Comparison of ENCODE assay signal across 34 mouse cellular contexts in genomic region chr1:74229942-74230341, GRCm38 (mm10). TPM values are rescaled to one million over a fixed set of nuclear protein-coding genes. Genes with fewer than 3 reads are reported as not detected.
A peak's percentile ranks its signal among the peaks of the same experiment; 100 is the strongest.
DNase-seq lines count a peak whose midpoint lies in the region; ATAC-seq and TF ChIP-seq lines count a peak whose summit lies in the region.
"Had no signal": no experiment of that assay in that cellular context is flagged by ENCODE, and none has a peak within 500 bp of the region (broad histone marks: within the 10 kb centered on the region; RNA-seq: fewer than 3 reads in every experiment).

No protein-coding gene starts in this region.

- no peak overlapping the region for H3K4me3 ChIP-seq in kidney, adult 2 months (ENCODE audit: insufficient read depth, low read depth, low read length)
- H3K4me3 ChIP-seq in liver, embryonic 13.5 days (replicated peaks) = no peak overlapping the region
- no peak overlapping the region for H3K4me3 ChIP-seq in midbrain, embryonic 11.5 days (ENCODE audit: low read depth, low read length)
- H3K4me3 ChIP-seq in midbrain, embryonic 14.5 days (replicated peaks; ENCODE audit: low read depth, low read length) = no peak overlapping the region
- no peak overlapping the region for H3K4me3 ChIP-seq in liver, postnatal 0 days (ENCODE audit: low read depth, low read length)
- H3K4me3 ChIP-seq: embryonic facial prominence, embryonic 13.5 days; embryonic facial prominence, embryonic 15.5 days; erythroblast, embryonic 14.5 days; forebrain, embryonic 10.5 days; forebrain, embryonic 12.5 days had no signal

- TF ChIP-seq EP300 in liver, postnatal 0 days (IDR thresholded peaks at IDR 0.05; ENCODE audit: low read depth) = no peak

- no peak for TF ChIP-seq CTCF in kidney, adult 2 months (conservative IDR thresholded peaks at IDR 0.05; ENCODE audit: insufficient read depth, insufficient read length, low read depth, low read length)
- TF ChIP-seq CTCF in liver, postnatal 0 days (IDR thresholded peaks at IDR 0.05; ENCODE audit: low read depth) = no peak

- no peaks in the 10 kb centered on the region for H3K9me3 ChIP-seq in liver, embryonic 13.5 days (replicated peaks)
- no peaks in the 10 kb centered on the region for H3K9me3 ChIP-seq in midbrain, embryonic 11.5 days (ENCODE audit: control insufficient read depth, low read length)
- H3K9me3 ChIP-seq in midbrain, embryonic 14.5 days (ENCODE audit: control insufficient read depth, low read length) = no peaks in the 10 kb centered on the region
- no peaks in the 10 kb centered on the region for H3K9me3 ChIP-seq in liver, postnatal 0 days (ENCODE audit: low read length)
- H3K9me3 ChIP-seq: embryonic facial prominence, embryonic 13.5 days; embryonic facial prominence, embryonic 15.5 days; forebrain, embryonic 10.5 days; forebrain, embryonic 12.5 days; G1E had no signal

- 39% methylated on average over 2 of the region's 2 CpGs for WGBS in kidney, adult 2 months
- WGBS in liver, embryonic 13.5 days (ENCODE audit: insufficient replicate concordance) = 49% methylated on average over 2 of the region's 2 CpGs
- WGBS in midbrain, embryonic 11.5 days = 64% methylated on average over 2 of the region's 2 CpGs
- 83% methylated on average over 2 of the region's 2 CpGs for WGBS in midbrain, embryonic 14.5 days
- 51% methylated on average over 2 of the region's 2 CpGs for WGBS in liver, postnatal 0 days (ENCODE audit: insufficient replicate concordance)

- H3K36me3 ChIP-seq in kidney, adult 2 months (ENCODE audit: control insufficient read depth, insufficient read depth, low read length) = no peaks in the 10 kb centered on the region
- no peaks in the 10 kb centered on the region for H3K36me3 ChIP-seq in liver, embryonic 13.5 days
- H3K36me3 ChIP-seq in midbrain, embryonic 11.5 days (ENCODE audit: control insufficient read depth, insufficient read depth, low read length) = no peaks in the 10 kb centered on the region
- H3K36me3 ChIP-seq in midbrain, embryonic 14.5 days (ENCODE audit: control insufficient read depth, insufficient read depth, low read length) = no peaks in the 10 kb centered on the region
- H3K36me3 ChIP-seq in liver, postnatal 0 days (replicated peaks; ENCODE audit: insufficient read depth, low read length) = no peaks in the 10 kb centered on the region
- H3K36me3 ChIP-seq: embryonic facial prominence, embryonic 13.5 days; embryonic facial prominence, embryonic 15.5 days; forebrain, embryonic 10.5 days; forebrain, embryonic 12.5 days; G1E had no signal

- no peak overlapping the region for H3K4me2 ChIP-seq in liver, embryonic 13.5 days
- H3K4me2 ChIP-seq in midbrain, embryonic 11.5 days = no peak overlapping the region
- H3K4me2 ChIP-seq in midbrain, embryonic 14.5 days (ENCODE audit: low read length) = no peak overlapping the region
- H3K4me2 ChIP-seq in liver, postnatal 0 days (ENCODE audit: low read depth, low read length) = no peak overlapping the region
- H3K4me2 ChIP-seq: embryonic facial prominence, embryonic 13.5 days; embryonic facial prominence, embryonic 15.5 days; forebrain, embryonic 12.5 days had no signal

- ATAC-seq in liver, embryonic 13.5 days (ENCODE audit: low read depth) = no peak; the same call in 1 of the 2 replicates
- ATAC-seq in midbrain, embryonic 11.5 days (ENCODE audit: low FRiP score) = no peak
- no peak for ATAC-seq in midbrain, embryonic 14.5 days (ENCODE audit: low FRiP score, low TSS enrichment)
- ATAC-seq in liver, postnatal 0 days = peak; percentile 80
- ATAC-seq: activated CD4-positive, CD25-positive, alpha-beta regulatory T cell, adult 4 months; CD4-positive, CD25-positive, alpha-beta regulatory T cell, adult 4 months; forebrain, embryonic 14.5 days; forebrain, embryonic 16.5 days; Patski had no signal

- TF ChIP-seq POLR2A in kidney, adult 2 months (IDR thresholded peaks at IDR 0.05; ENCODE audit: low read depth, low read length) = no peak

- DNase-seq in kidney, adult 2 months = peak; percentile 53
- no peak for DNase-seq in kidney, postnatal 4 days
- no peak for DNase-seq in liver, embryonic 13.5 days
- no peak for DNase-seq in liver
- DNase-seq in midbrain, embryonic 11.5 days (ENCODE audit: low spot score, missing footprints) = peak; percentile 33
- no peak for DNase-seq in midbrain, embryonic 14.5 days
- DNase-seq in liver, postnatal 0 days = no peak
- no peak for DNase-seq in adrenal gland, adult 2 months
- DNase-seq: adrenal gland, adult 8-10 months; adrenal gland, postnatal 14 days; B cell, adult 2 months; cerebellum, adult 11 months; cerebellum, adult 18-20 months; cerebellum, adult 8-10 months; cerebellum, adult 9-11 months; cerebellum, postnatal 14 days; cerebellum, postnatal 36 days; embryo, embryonic 11 days had no signal

- no peak overlapping the region for H3K9ac ChIP-seq in liver, embryonic 13.5 days
- H3K9ac ChIP-seq in midbrain, embryonic 11.5 days (ENCODE audit: low read length) = no peak overlapping the region
- H3K9ac ChIP-seq in midbrain, embryonic 14.5 days (replicated peaks; ENCODE audit: low read length) = no peak overlapping the region
- no peak overlapping the region for H3K9ac ChIP-seq in liver, postnatal 0 days (replicated peaks)
- H3K9ac ChIP-seq: embryonic facial prominence, embryonic 13.5 days; embryonic facial prominence, embryonic 15.5 days; forebrain, embryonic 12.5 days had no signal

- no peaks in the 10 kb centered on the region for H3K27me3 ChIP-seq in kidney, adult 2 months (replicated peaks; ENCODE audit: control insufficient read depth, insufficient read depth, low read length)
- H3K27me3 ChIP-seq in liver, embryonic 13.5 days = no peaks in the 10 kb centered on the region
- no peaks in the 10 kb centered on the region for H3K27me3 ChIP-seq in midbrain, embryonic 11.5 days (ENCODE audit: control insufficient read depth, insufficient read depth, low read length)
- no peaks in the 10 kb centered on the region for H3K27me3 ChIP-seq in midbrain, embryonic 14.5 days (ENCODE audit: control insufficient read depth, insufficient read depth, low read length)
- H3K27me3 ChIP-seq in liver, postnatal 0 days (ENCODE audit: insufficient read depth, low read length) = no peaks in the 10 kb centered on the region
- H3K27me3 ChIP-seq: CH12.LX; embryonic facial prominence, embryonic 13.5 days; embryonic facial prominence, embryonic 15.5 days; forebrain, embryonic 12.5 days; Patski had no signal

- peak overlapping the region; percentile 5; the same call in 1 of the 2 replicates for H3K27ac ChIP-seq in kidney, adult 2 months (ENCODE audit: insufficient read depth, low read depth, low read length)
- H3K27ac ChIP-seq in liver, embryonic 13.5 days = 0 out of 2 replicates have a peak overlapping the region, but pooled peaks have one; percentile 34
- H3K27ac ChIP-seq in midbrain, embryonic 11.5 days (ENCODE audit: low read depth, low read length) = no peak overlapping the region
- no peak overlapping the region for H3K27ac ChIP-seq in midbrain, embryonic 14.5 days (replicated peaks; ENCODE audit: low read depth, low read length)
- H3K27ac ChIP-seq in liver, postnatal 0 days (ENCODE audit: low read depth) = peak overlapping the region; percentile 65
- H3K27ac ChIP-seq: embryonic facial prominence, embryonic 13.5 days; embryonic facial prominence, embryonic 15.5 days; forebrain, embryonic 10.5 days; forebrain, embryonic 12.5 days had no signal

- peaks cover 3% of the 10 kb centered on the region; the same call in 1 of the 2 replicates for H3K4me1 ChIP-seq in kidney, adult 2 months (ENCODE audit: control insufficient read depth, insufficient read depth, low read length)
- H3K4me1 ChIP-seq in liver, embryonic 13.5 days (replicated peaks) = peaks cover 18% of the 10 kb centered on the region
- no peaks in the 10 kb centered on the region for H3K4me1 ChIP-seq in midbrain, embryonic 11.5 days (ENCODE audit: control insufficient read depth, insufficient read depth, low read length)
- no peaks in the 10 kb centered on the region for H3K4me1 ChIP-seq in midbrain, embryonic 14.5 days (ENCODE audit: control insufficient read depth, insufficient read depth, low read length)
- H3K4me1 ChIP-seq in liver, postnatal 0 days (ENCODE audit: insufficient read depth) = peaks cover 6% of the 10 kb centered on the region; the same call in 1 of the 2 replicates
- H3K4me1 ChIP-seq: embryonic facial prominence, embryonic 13.5 days; embryonic facial prominence, embryonic 15.5 days; forebrain, embryonic 10.5 days; forebrain, embryonic 12.5 days had no signal

RNA-seq across cellular contexts. Expression of gene Arpc2, which starts 5.9 kb away (rescaled TPM):
- 124 TPM in 2 replicates for polyA plus RNA-seq in kidney, adult 2 months (2012; rRNA removed)
- polyA plus RNA-seq in liver, embryonic 13.5 days (2015; fragmentation: Nextera tagmentation; extraction: Ambion mirVana) = 226 and 264 TPM in 2 replicates
- 316 and 328 TPM in 2 replicates for polyA plus RNA-seq in midbrain, embryonic 11.5 days (2014; fragmentation: Nextera tagmentation; extraction: Ambion mirVana)
- polyA plus RNA-seq in midbrain, embryonic 14.5 days (2014; fragmentation: Nextera tagmentation; extraction: Ambion mirVana) = 322 and 338 TPM in 2 replicates
- 238 and 254 TPM in 2 replicates for polyA plus RNA-seq in liver, postnatal 0 days (2015; fragmentation: Nextera tagmentation; extraction: Ambion mirVana)
- total RNA-seq in adrenal gland, adult 2 months (2021) = 100 to 1,000 TPM; 180 to 191 TPM
- 108 and 124 TPM in 2 replicates for polyA plus RNA-seq in adrenal gland, adult 2 months (2012; rRNA removed)

RNA-seq across cellular contexts. Expression of gene Cxcr1, which starts 35.5 kb away (rescaled TPM):
- not detected in 2 replicates for polyA plus RNA-seq in kidney, adult 2 months (2012; rRNA removed)
- not detected in 2 replicates for polyA plus RNA-seq in liver, embryonic 13.5 days (2015; fragmentation: Nextera tagmentation; extraction: Ambion mirVana)
- polyA plus RNA-seq in midbrain, embryonic 11.5 days (2014; fragmentation: Nextera tagmentation; extraction: Ambion mirVana) = not detected in 2 replicates
- not detected in 2 replicates for polyA plus RNA-seq in midbrain, embryonic 14.5 days (2014; fragmentation: Nextera tagmentation; extraction: Ambion mirVana)
- polyA plus RNA-seq in liver, postnatal 0 days (2015; fragmentation: Nextera tagmentation; extraction: Ambion mirVana) = not detected in 2 replicates
- not detected for total RNA-seq in adrenal gland, adult 2 months (2021)
- not detected in 2 replicates for polyA plus RNA-seq in adrenal gland, adult 2 months (2012; rRNA removed)
- total RNA-seq: adrenal gland, postnatal 14 days; adrenal gland, postnatal 4 days; CH12.LX; common myeloid progenitor, adult 5-6 weeks had no signal
- polyA plus RNA-seq: activated CD4-positive, CD25-positive, alpha-beta regulatory T cell, adult 4 months; brain, embryonic 14.5 days; CD4-positive, CD25-positive, alpha-beta regulatory T cell, adult 4 months; embryonic facial prominence, embryonic 11.5 days; embryonic facial prominence, embryonic 13.5 days; embryonic facial prominence, embryonic 15.5 days; erythroblast, embryonic 14.5 days; forebrain, embryonic 10.5 days; forebrain, embryonic 12.5 days; forebrain, embryonic 14.5 days; forebrain, embryonic 16.5 days; G1E; Patski had no signal

RNA-seq across cellular contexts. Expression of gene Gpbar1, which starts 48.4 kb away (rescaled TPM):
- polyA plus RNA-seq in kidney, adult 2 months (2012; rRNA removed) = 0.20 and 0.48 TPM in 2 replicates
- 0.64 and 0.75 TPM in 2 replicates for polyA plus RNA-seq in liver, embryonic 13.5 days (2015; fragmentation: Nextera tagmentation; extraction: Ambion mirVana)
- 0.15 TPM in 1 of 2 replicates, not detected in the other for polyA plus RNA-seq in midbrain, embryonic 11.5 days (2014; fragmentation: Nextera tagmentation; extraction: Ambion mirVana)
- polyA plus RNA-seq in midbrain, embryonic 14.5 days (2014; fragmentation: Nextera tagmentation; extraction: Ambion mirVana) = 0.27 and 0.39 TPM in 2 replicates
- 0.20 and 0.22 TPM in 2 replicates for polyA plus RNA-seq in liver, postnatal 0 days (2015; fragmentation: Nextera tagmentation; extraction: Ambion mirVana)
- not detected for total RNA-seq in adrenal gland, adult 2 months (2021)
- 0.43 TPM in 1 of 2 replicates, not detected in the other for polyA plus RNA-seq in adrenal gland, adult 2 months (2012; rRNA removed)
- total RNA-seq: adrenal gland, adult 8-10 months; adrenal gland, postnatal 14 days; CH12.LX; common myeloid progenitor, adult 5-6 weeks had no signal
- polyA plus RNA-seq: embryonic facial prominence, embryonic 15.5 days; erythroblast, embryonic 14.5 days; G1E had no signal

RNA-seq across cellular contexts. Expression of gene Aamp, which starts 54.6 kb away (rescaled TPM):
- polyA plus RNA-seq in kidney, adult 2 months (2012; rRNA removed) = 212 and 217 TPM in 2 replicates
- 104 and 107 TPM in 2 replicates for polyA plus RNA-seq in liver, embryonic 13.5 days (2015; fragmentation: Nextera tagmentation; extraction: Ambion mirVana)
- polyA plus RNA-seq in midbrain, embryonic 11.5 days (2014; fragmentation: Nextera tagmentation; extraction: Ambion mirVana) = 175 and 186 TPM in 2 replicates
- polyA plus RNA-seq in midbrain, embryonic 14.5 days (2014; fragmentation: Nextera tagmentation; extraction: Ambion mirVana) = 184 and 205 TPM in 2 replicates
- polyA plus RNA-seq in liver, postnatal 0 days (2015; fragmentation: Nextera tagmentation; extraction: Ambion mirVana) = 105 and 109 TPM in 2 replicates
- total RNA-seq in adrenal gland, adult 2 months (2021) = 100 to 1,000 TPM; 144 to 177 TPM
- 180 and 188 TPM in 2 replicates for polyA plus RNA-seq in adrenal gland, adult 2 months (2012; rRNA removed)

RNA-seq across cellular contexts. Expression of gene Pnkd, which starts 54.8 kb away (rescaled TPM):
- polyA plus RNA-seq in kidney, adult 2 months (2012; rRNA removed) = 139 and 165 TPM in 2 replicates
- polyA plus RNA-seq in liver, embryonic 13.5 days (2015; fragmentation: Nextera tagmentation; extraction: Ambion mirVana) = 36.5 and 39.8 TPM in 2 replicates
- polyA plus RNA-seq in midbrain, embryonic 11.5 days (2014; fragmentation: Nextera tagmentation; extraction: Ambion mirVana) = 83.9 and 84.6 TPM in 2 replicates
- polyA plus RNA-seq in midbrain, embryonic 14.5 days (2014; fragmentation: Nextera tagmentation; extraction: Ambion mirVana) = 99.0 and 107 TPM in 2 replicates
- 46.7 and 50.0 TPM in 2 replicates for polyA plus RNA-seq in liver, postnatal 0 days (2015; fragmentation: Nextera tagmentation; extraction: Ambion mirVana)
- 10 to 100 TPM; 61.1 to 85.1 TPM for total RNA-seq in adrenal gland, adult 2 months (2021)
- polyA plus RNA-seq in adrenal gland, adult 2 months (2012; rRNA removed) = 92.9 and 106 TPM in 2 replicates

Comparison
In these comparisons a context has a peak if more than half of its experiments do, and no peak if none do; other contexts are left out.
1. DNase-seq: peak in kidney, adult 2 months (single experiment) and midbrain, embryonic 11.5 days (single experiment); none in kidney, postnatal 4 days (0 of 2), liver, embryonic 13.5 days (single experiment), liver (single experiment), midbrain, embryonic 14.5 days (single experiment), liver, postnatal 0 days (single experiment) and adrenal gland, adult 2 months (single experiment).
2. H3K27ac ChIP-seq: peak in kidney, adult 2 months (single experiment), liver, embryonic 13.5 days (single experiment) and liver, postnatal 0 days (single experiment); none in midbrain, embryonic 11.5 days (single experiment) and midbrain, embryonic 14.5 days (single experiment).